Mouse (Mus musculus) cortical plate, adult 2 months (tissue): ENCODE data around the gene Enpp7.

Source experiments
- CTCF ChIP-seq: fragments of 200-500 bp; IDR thresholded peaks from 2 replicates; pipeline ENCODE4 v1.5.1; 2011; ENCODE audit warnings: mild to moderate bottlenecking, control low read depth, low read length; ENCODE audit not compliant: insufficient read depth; ENCODE audit errors: extremely low read depth
- POLR2A ChIP-seq: fragments of 200-500 bp; IDR thresholded peaks from 2 replicates; pipeline ENCODE4 v1.6.1; 2011; ENCODE audit warnings: mild to moderate bottlenecking, low read length, control low read depth; ENCODE audit not compliant: insufficient read depth; ENCODE audit errors: extremely low read depth

DNA sequence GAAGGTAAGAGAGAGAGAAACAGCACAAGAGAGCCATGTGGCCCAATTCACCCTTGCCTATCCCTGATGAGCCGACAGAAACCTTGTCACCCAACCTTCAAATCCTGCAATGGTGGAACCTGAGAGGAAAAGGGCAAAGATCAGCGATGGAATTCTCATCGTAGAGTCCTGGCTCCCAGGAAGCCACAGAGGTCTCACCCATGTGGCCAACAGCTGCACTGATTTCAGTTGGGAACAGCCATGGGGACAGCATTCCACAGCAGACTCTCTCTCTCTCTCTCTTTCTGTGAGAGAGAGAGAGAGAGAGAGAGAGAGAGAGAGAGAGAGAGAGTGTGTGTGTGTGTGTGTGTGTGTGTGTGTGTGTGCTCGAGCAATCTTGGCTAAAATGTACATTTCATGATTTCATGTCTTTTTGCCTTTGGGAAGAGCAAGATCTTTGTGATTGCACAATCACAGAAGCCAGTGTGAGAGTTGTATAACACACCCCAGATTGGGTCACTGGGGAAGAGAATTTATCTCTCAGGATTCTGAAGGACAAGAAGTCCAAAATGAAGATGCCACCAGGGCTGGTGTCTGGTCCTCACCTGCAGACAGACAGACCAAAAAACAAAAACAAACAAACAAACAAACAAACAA is 13.6 kb downstream of the Enpp7 start:
- TF ChIP-seq POLR2A, result no peak
- TF ChIP-seq CTCF, result no peak
